Mouse (Mus musculus): ENCODE data around the gene Rprml. TPM values are rescaled to one million over a fixed set of nuclear protein-coding genes. Genes with fewer than 3 reads are reported as not detected.

Gene Rprml
- polyA plus RNA-seq (2014; fragmentation: Illumina TruSeq; extraction: RNeasy Lipid Tissue Mini Kit (QIAGEN cat#74804); ENCODE audit: low read depth, low replicate concordance), result not detected

DNA sequence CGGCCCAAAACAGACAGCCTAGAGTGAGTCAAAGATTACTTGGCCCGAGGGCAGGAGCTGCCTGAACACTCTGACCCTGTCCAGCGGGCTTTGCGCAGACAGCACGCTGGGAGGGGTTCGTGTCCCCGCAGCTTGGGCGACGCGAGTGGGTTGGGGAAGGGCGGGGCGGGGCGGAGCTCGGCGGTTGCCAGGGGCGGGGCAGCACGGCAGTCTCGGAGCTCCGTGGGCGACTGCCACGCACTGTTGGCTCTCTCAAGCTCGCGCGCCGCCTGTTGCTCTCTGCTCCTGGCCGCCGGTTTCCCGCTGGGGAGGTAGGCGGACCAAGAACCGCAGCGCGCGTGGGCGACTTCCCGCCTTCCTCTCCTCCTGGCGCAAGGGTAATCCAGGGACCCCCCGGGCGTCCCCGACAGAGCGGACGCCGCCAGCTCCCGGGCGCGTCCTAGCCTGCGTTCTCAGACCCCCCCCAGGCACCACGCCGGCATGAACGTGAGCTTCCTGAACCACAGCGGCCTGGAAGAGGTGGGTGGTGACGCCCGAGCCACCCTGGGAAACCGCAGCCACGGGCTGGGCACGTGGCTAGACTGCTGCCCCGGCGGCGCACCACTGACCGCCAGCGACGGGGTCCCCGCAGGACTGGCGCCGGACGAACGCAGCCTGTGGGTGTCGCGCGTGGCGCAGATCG is at the start of gene Rprml:
Gene Rprml (plus strand): TSS at position 270 of the 682 bp plus-strand sequence.

DNA sequence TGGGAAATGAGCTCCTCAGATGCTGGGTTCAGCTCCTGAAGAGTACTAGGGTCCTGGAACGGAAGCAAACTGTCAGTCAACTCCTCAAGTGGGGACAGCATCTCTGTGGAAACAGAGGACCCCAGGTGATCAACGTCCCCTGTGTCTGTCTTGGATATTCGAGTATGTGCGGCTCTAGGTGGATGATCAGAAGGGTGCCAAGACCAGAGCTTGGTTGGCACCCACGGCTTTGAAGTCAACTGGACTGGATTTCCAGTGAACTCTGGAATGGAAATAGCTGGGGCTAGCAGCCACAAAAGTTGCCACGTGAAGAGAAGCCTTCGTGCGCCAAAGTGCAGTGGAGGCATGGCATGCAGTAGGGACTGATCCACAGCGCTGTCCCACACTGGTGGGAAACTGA is 28.3 kb upstream of the Rprml start, which contains the start of gene Gm884:
Gene Gm884 (minus strand): TSS at position 101 of the 400 bp plus-strand sequence.

GRCm38 (mm10) chr11:103638790-103639189 is 10.6 kb upstream of the Rprml start, which contains the start of gene Lyzl6:
Gene Lyzl6, minus strand, starts transcription at chr11:103638890.

DNA sequence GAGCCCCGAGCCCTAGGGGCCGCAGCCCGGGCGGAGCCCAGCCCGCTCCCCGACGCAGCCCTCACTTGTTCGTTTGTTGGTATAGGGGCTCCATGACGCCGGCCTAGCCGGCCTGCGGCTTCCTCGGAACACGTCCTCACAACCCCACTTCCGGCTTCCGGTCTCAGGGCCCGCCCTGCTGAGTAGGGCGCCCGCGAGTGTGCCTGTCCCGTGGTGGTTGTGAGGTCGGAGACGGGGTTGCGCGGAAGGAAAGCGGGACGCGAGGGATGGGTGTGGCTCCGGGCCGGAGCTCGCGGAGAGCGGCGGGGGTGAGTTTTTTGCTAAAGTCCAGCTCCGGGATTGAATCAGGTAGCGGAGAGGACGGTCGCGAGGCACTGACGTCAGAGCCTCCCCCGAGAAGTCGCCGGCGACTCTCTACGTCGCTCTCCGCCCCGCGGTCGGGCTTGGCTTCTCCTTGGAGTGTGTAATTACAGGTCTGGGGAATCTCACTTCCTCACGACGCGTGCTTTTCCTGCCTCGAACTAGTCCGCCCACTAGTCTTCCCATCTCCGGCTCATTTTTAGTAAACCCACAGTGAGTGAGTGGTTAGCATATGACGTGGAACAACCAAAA is 48.3 kb downstream of the Rprml start, which contains the start of gene Gosr2:
Gene Gosr2 (minus strand): TSS at position 334 of the 612 bp plus-strand sequence.

Other genes starting within 250 kb of the Rprml start
- gene Plekhm1, start 236.9 kb upstream of the Rprml start, polyA plus RNA-seq (2014; fragmentation: Illumina TruSeq; extraction: RNeasy Lipid Tissue Mini Kit (QIAGEN cat#74804); ENCODE audit: low read depth, low replicate concordance), result 2.6 TPM
- gene Lrrc37a, start 145.0 kb upstream of the Rprml start, polyA plus RNA-seq (2014; fragmentation: Illumina TruSeq; extraction: RNeasy Lipid Tissue Mini Kit (QIAGEN cat#74804); ENCODE audit: low read depth, low replicate concordance), result not detected
- gene Gm884, start 28.4 kb upstream of the Rprml start, polyA plus RNA-seq (2014; fragmentation: Illumina TruSeq; extraction: RNeasy Lipid Tissue Mini Kit (QIAGEN cat#74804); ENCODE audit: low read depth, low replicate concordance), result not detected
- gene Lyzl6, start 10.7 kb upstream of the Rprml start, polyA plus RNA-seq (2014; fragmentation: Illumina TruSeq; extraction: RNeasy Lipid Tissue Mini Kit (QIAGEN cat#74804); ENCODE audit: low read depth, low replicate concordance), result not detected
- 39.2 TPM for gene Gosr2, start 48.3 kb downstream of the Rprml start, polyA plus RNA-seq (2014; fragmentation: Illumina TruSeq; extraction: RNeasy Lipid Tissue Mini Kit (QIAGEN cat#74804); ENCODE audit: low read depth, low replicate concordance)
- gene Wnt9b, start 100.3 kb downstream of the Rprml start, polyA plus RNA-seq (2014; fragmentation: Illumina TruSeq; extraction: RNeasy Lipid Tissue Mini Kit (QIAGEN cat#74804); ENCODE audit: low read depth, low replicate concordance), result not detected
- not detected for gene Wnt3, start 124.6 kb downstream of the Rprml start, polyA plus RNA-seq (2014; fragmentation: Illumina TruSeq; extraction: RNeasy Lipid Tissue Mini Kit (QIAGEN cat#74804); ENCODE audit: low read depth, low replicate concordance)